Mouse (Mus musculus): ENCODE measurements around the gene 1700020A23Rik.

The 1700020A23Rik gene

GRCm38 (mm10) chr2:130411558-130412495 is 6.8 kb downstream of the 1700020A23Rik start:
- DNase-seq (ENCODE audit: low read depth): no peak

GRCm38 (mm10) chr2:130412775-130413174 is 7.7 kb downstream of the 1700020A23Rik start:
- DNase-seq (ENCODE audit: low read depth): no peak

- no peak for DNase-seq (ENCODE audit: low read depth)
Measured at GRCm38 (mm10) chr2:130414094-130414856, 9.2 kb downstream of the 1700020A23Rik start.

- no peak for DNase-seq (ENCODE audit: low read depth)
Measured at GRCm38 (mm10) chr2:130421781-130422620, 16.9 kb downstream of the 1700020A23Rik start.

- no peak for DNase-seq (ENCODE audit: low read depth)
Measured at GRCm38 (mm10) chr2:130423397-130424125, 18.5 kb downstream of the 1700020A23Rik start.

GRCm38 (mm10) chr2:130424126-130424853 is 19.2 kb downstream of the 1700020A23Rik start, which contains the start of the genes Vps16 and Pced1a:
TSS of gene Vps16 (plus strand) at chr2:130424339.
TSS of gene Pced1a (minus strand) at chr2:130424701.
- DNase-seq (ENCODE audit: low read depth): peak; percentile 82

- no peak for DNase-seq (ENCODE audit: low read depth)
Measured at GRCm38 (mm10) chr2:130425112-130425511, 20.1 kb downstream of the 1700020A23Rik start.

GRCm38 (mm10) chr2:130429851-130430250 is 24.8 kb downstream of the 1700020A23Rik start:
- DNase-seq (ENCODE audit: low read depth): no peak

- DNase-seq (ENCODE audit: low read depth): no peak
Measured at GRCm38 (mm10) chr2:130430484-130430883, 25.4 kb downstream of the 1700020A23Rik start.

GRCm38 (mm10) chr2:130432157-130432556 is 27.1 kb downstream of the 1700020A23Rik start:
- no peak for DNase-seq (ENCODE audit: low read depth)

GRCm38 (mm10) chr2:130433152-130433551 is 28.1 kb downstream of the 1700020A23Rik start:
- DNase-seq (ENCODE audit: low read depth): peak; percentile 61

GRCm38 (mm10) chr2:130436769-130437168 is 31.7 kb downstream of the 1700020A23Rik start:
- no peak for DNase-seq (ENCODE audit: low read depth)

- no peak for DNase-seq (ENCODE audit: low read depth)
Measured at GRCm38 (mm10) chr2:130438861-130439260, 33.8 kb downstream of the 1700020A23Rik start.

GRCm38 (mm10) chr2:130439840-130440480 is 34.9 kb downstream of the 1700020A23Rik start:
- no peak for DNase-seq (ENCODE audit: low read depth)

- peak; percentile 59 for DNase-seq (ENCODE audit: low read depth)
Measured at GRCm38 (mm10) chr2:130442162-130442561, 37.1 kb downstream of the 1700020A23Rik start.

GRCm38 (mm10) chr2:130448449-130448848 is 43.4 kb downstream of the 1700020A23Rik start:
- DNase-seq (ENCODE audit: low read depth): no peak

- no peak for DNase-seq (ENCODE audit: low read depth)
Measured at GRCm38 (mm10) chr2:130449021-130449793, 44.1 kb downstream of the 1700020A23Rik start.

- DNase-seq (ENCODE audit: low read depth): peak; percentile 81
Measured at GRCm38 (mm10) chr2:130449794-130450433, 44.9 kb downstream of the 1700020A23Rik start, which contains the start of gene Ptpra. TSS of gene Ptpra (plus strand) at chr2:130450278.

All from c-Kit-positive CD71-positive TER-119-negative erythroid progenitor cells, embryonic 14.5 days (primary cell).